8 mouse cellular contexts compared by ENCODE assay signal in the genomic region with DNA sequence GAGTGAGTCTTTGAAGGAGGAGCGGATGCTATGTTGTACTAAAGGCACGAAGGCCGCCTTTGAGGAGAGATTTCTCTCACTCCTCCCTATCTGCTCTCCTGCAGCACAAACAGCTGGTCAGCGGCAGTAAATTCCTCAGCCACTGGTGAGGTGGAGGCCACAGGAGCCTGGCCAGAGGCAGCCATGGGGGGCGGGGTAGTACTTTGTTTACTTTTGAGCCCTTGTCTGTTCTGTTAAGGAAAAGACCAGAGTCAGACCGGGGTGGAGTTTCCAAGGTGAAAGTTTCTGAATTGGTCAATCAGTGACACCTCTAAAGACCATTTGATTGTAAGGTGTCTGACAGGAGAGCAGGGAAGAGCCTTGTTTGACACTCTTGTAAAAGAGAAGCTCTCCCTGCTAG. TPM values are rescaled to one million over a fixed set of nuclear protein-coding genes. Genes with fewer than 3 reads are reported as not detected.
DNase-seq lines count a peak whose midpoint lies in the region; ATAC-seq lines count a peak whose summit lies in the region.

No protein-coding gene starts in this region.

- intact Hi-C loops in heart, postnatal 10 days (cut with DNase I): loop anchor here (5.0 kb wide), 4 partner anchors 48 to 328 kb away; no protein-coding TSS in a partner anchor
- intact Hi-C loops in left cerebral cortex, postnatal 36 days (cut with DNase I): loop anchor here (5.0 to 10.0 kb wide), 4 partner anchors 77 to 346 kb away; no protein-coding TSS in a partner anchor

- no peaks in the 10 kb centered on the region for H3K36me3 ChIP-seq in limb, embryonic 10.5 days
- no peaks in the 10 kb centered on the region for H3K36me3 ChIP-seq in midbrain, embryonic 14.5 days (ENCODE audit: control insufficient read depth, insufficient read depth, low read length)

- H3K9me3 ChIP-seq in limb, embryonic 10.5 days (replicated peaks): no peaks in the 10 kb centered on the region
- H3K9me3 ChIP-seq in midbrain, embryonic 14.5 days (ENCODE audit: control insufficient read depth, low read length): no peaks in the 10 kb centered on the region

- no peak overlapping the region for H3K9ac ChIP-seq in midbrain, embryonic 14.5 days (replicated peaks; ENCODE audit: low read length)

- 5% methylated on average over 6 of the region's 6 CpGs for WGBS in limb, embryonic 10.5 days
- WGBS in midbrain, embryonic 14.5 days: 37% methylated on average over 6 of the region's 6 CpGs

- peak; percentile 70 for DNase-seq in urinary bladder, postnatal 14 days (ENCODE audit: low spot score)
- no peak for DNase-seq in urinary bladder, adult 2 months (ENCODE audit: low spot score)
- peak; percentile 41 to 50 for DNase-seq in heart, postnatal 10 days
- no peak for DNase-seq in limb, embryonic 10.5 days (ENCODE audit: low spot score)
- no peak for DNase-seq in midbrain, embryonic 14.5 days
- no peak for DNase-seq in left cerebral cortex, postnatal 36 days (ENCODE audit: low spot score in 2 of 2)
- no peak for DNase-seq in left cerebral cortex, adult 18-20 months (ENCODE audit: low spot score in 2 of 2)

- no peak for ATAC-seq in midbrain, embryonic 14.5 days (ENCODE audit: low FRiP score, low TSS enrichment)
- no peak for ATAC-seq in CD4-positive, CD25-positive, alpha-beta regulatory T cell, adult 4 months

- H3K4me2 ChIP-seq in midbrain, embryonic 14.5 days (ENCODE audit: low read length): peak overlapping the region; percentile 76

- H3K27me3 ChIP-seq in limb, embryonic 10.5 days (ENCODE audit: low read depth, poor library complexity, severe bottlenecking): no peaks in the 10 kb centered on the region
- no peaks in the 10 kb centered on the region for H3K27me3 ChIP-seq in midbrain, embryonic 14.5 days (ENCODE audit: control insufficient read depth, insufficient read depth, low read length)

- H3K27ac ChIP-seq in limb, embryonic 10.5 days: no peak overlapping the region
- no peak overlapping the region for H3K27ac ChIP-seq in midbrain, embryonic 14.5 days (replicated peaks; ENCODE audit: low read depth, low read length)

- H3K4me1 ChIP-seq in limb, embryonic 10.5 days: peaks cover 74% of the 10 kb centered on the region
- H3K4me1 ChIP-seq in midbrain, embryonic 14.5 days (ENCODE audit: control insufficient read depth, insufficient read depth, low read length): peaks cover 35% of the 10 kb centered on the region

- peak overlapping the region; percentile 80; the same call in 1 of the 2 replicates for H3K4me3 ChIP-seq in limb, embryonic 10.5 days
- H3K4me3 ChIP-seq in midbrain, embryonic 14.5 days (replicated peaks; ENCODE audit: low read depth, low read length): no peak overlapping the region

RNA-seq across cellular contexts. Expression of a gene that starts 3.4 kb away (rescaled TPM):
- polyA plus RNA-seq in urinary bladder, adult 2 months (2012; rRNA removed): 29.9 and 31.5 TPM in 2 replicates
- 10 to 100 TPM; 15.5 to 21.9 TPM for total RNA-seq in heart, postnatal 10 days (2021)
- 16.4 and 17.8 TPM in 2 replicates for polyA plus RNA-seq in limb, embryonic 10.5 days (2016; fragmentation: Nextera tagmentation; extraction: Ambion mirVana)
- 4.1 and 7.9 TPM in 2 replicates for polyA plus RNA-seq in midbrain, embryonic 14.5 days (2014; fragmentation: Nextera tagmentation; extraction: Ambion mirVana)
- 10 to 100 TPM; 14.1 to 18.1 TPM for total RNA-seq in left cerebral cortex, postnatal 36 days (2021)
- 10 to 100 TPM in 1 of 2 experiments, 1 to 10 TPM in 1; 9.6 to 11.6 TPM for polyA plus RNA-seq in CD4-positive, CD25-positive, alpha-beta regulatory T cell, adult 4 months (2017; shearing (Covaris generic))
- total RNA-seq in left cerebral cortex, adult 18-20 months (2021): 10 to 100 TPM; 15.3 to 18.6 TPM

Comparison
In these comparisons a context has a peak if more than half of its experiments do, and no peak if none do; other contexts are left out.
1. DNase-seq: peak in urinary bladder, postnatal 14 days (single experiment) and heart, postnatal 10 days (2 of 2); none in urinary bladder, adult 2 months (single experiment), limb, embryonic 10.5 days (single experiment), midbrain, embryonic 14.5 days (single experiment), left cerebral cortex, postnatal 36 days (0 of 2) and left cerebral cortex, adult 18-20 months (0 of 2).